Mouse (Mus musculus) right cerebral cortex, postnatal 36 days (tissue): ENCODE data around the gene Cbfa2t3.
A peak's percentile ranks its signal among the peaks of the same experiment; 100 is the strongest.

Experiments
- DNase-seq, 2 experiments: peaks; one replicate each; pipeline ENCODE4 v3.0.0; 2022; ENCODE audit warnings: low spot score in 2 of 2, mixed read lengths in 1 of 2

Cbfa2t3 gene

GRCm38 (mm10) chr8:122718711-122719499 lies 20.0 kb upstream of the Cbfa2t3 start:
- DNase-seq: no peak

GRCm38 (mm10) chr8:122717869-122718509 lies 19.1 kb upstream of the Cbfa2t3 start:
- DNase-seq: no peak

- no peak for DNase-seq
Measured at GRCm38 (mm10) chr8:122716566-122716965, 17.7 kb upstream of the Cbfa2t3 start.

GRCm38 (mm10) chr8:122713157-122713518 lies 14.2 kb upstream of the Cbfa2t3 start:
- DNase-seq: no peak

- no peak for DNase-seq
Measured at GRCm38 (mm10) chr8:122712411-122713156, 13.7 kb upstream of the Cbfa2t3 start.

GRCm38 (mm10) chr8:122711891-122712365 lies 13.0 kb upstream of the Cbfa2t3 start:
- DNase-seq: no peak

- DNase-seq: no peak
Measured at GRCm38 (mm10) chr8:122711480-122711879, 12.6 kb upstream of the Cbfa2t3 start.

GRCm38 (mm10) chr8:122709340-122710111 lies 10.6 kb upstream of the Cbfa2t3 start:
- DNase-seq: no peak

GRCm38 (mm10) chr8:122707184-122707583 lies 8.3 kb upstream of the Cbfa2t3 start:
- no peak for DNase-seq

GRCm38 (mm10) chr8:122705901-122706561 lies 7.1 kb upstream of the Cbfa2t3 start:
- DNase-seq: no peak

GRCm38 (mm10) chr8:122704612-122705011 lies 5.7 kb upstream of the Cbfa2t3 start:
- no peak for DNase-seq

GRCm38 (mm10) chr8:122702957-122703356 lies 4.0 kb upstream of the Cbfa2t3 start:
- DNase-seq: no peak

- no peak for DNase-seq
Measured at GRCm38 (mm10) chr8:122702301-122702941, 3.5 kb upstream of the Cbfa2t3 start.

- DNase-seq: no peak
Measured at GRCm38 (mm10) chr8:122701441-122702185, 2.7 kb upstream of the Cbfa2t3 start.

- DNase-seq: no peak
Measured at GRCm38 (mm10) chr8:122700628-122701027, 1.7 kb upstream of the Cbfa2t3 start.

- DNase-seq: no peak
Measured at GRCm38 (mm10) chr8:122698254-122698768, 598 bp downstream of the Cbfa2t3 start.

- DNase-seq: no peak
Measured at GRCm38 (mm10) chr8:122697586-122697985, 1.3 kb downstream of the Cbfa2t3 start.

- DNase-seq: no peak
Measured at GRCm38 (mm10) chr8:122697181-122697581, 1.7 kb downstream of the Cbfa2t3 start.

GRCm38 (mm10) chr8:122695438-122696042 lies 3.4 kb downstream of the Cbfa2t3 start:
- peak in 1 of 2 experiments; percentile 42 for DNase-seq
